14 mouse cellular contexts compared by ENCODE assay signal in genomic region chr1:178762125-178762741, GRCm38 (mm10).
"Had no signal": no experiment of that assay in that cellular context is flagged by ENCODE, and none has a peak within 500 bp of the region (broad histone marks: within the 10 kb centered on the region; RNA-seq: fewer than 3 reads in every experiment).

No protein-coding gene starts in this region.

- ATAC-seq: liver, embryonic 12.5 days had no signal

- H3K4me2 ChIP-seq: liver, embryonic 12.5 days; lung, embryonic 14.5 days; midbrain, embryonic 12.5 days; neural tube, embryonic 12.5 days; stomach, embryonic 15.5 days had no signal

- H3K27me3 ChIP-seq: liver, embryonic 12.5 days; midbrain, embryonic 12.5 days; neural tube, embryonic 12.5 days; stomach, embryonic 15.5 days had no signal

- H3K36me3 ChIP-seq: liver, embryonic 12.5 days; midbrain, embryonic 12.5 days; neural tube, embryonic 12.5 days; stomach, embryonic 15.5 days had no signal

- H3K27ac ChIP-seq: liver, embryonic 12.5 days; liver, embryonic 14.5 days; midbrain, embryonic 12.5 days; neural tube, embryonic 12.5 days; stomach, embryonic 15.5 days; stomach, postnatal 0 days had no signal

- DNase-seq: lung, adult 18-20 months; lung, embryonic 14.5 days; lung, postnatal 10 days; lung, postnatal 4 days; right cerebral cortex, postnatal 14 days; thymus, adult 2 months; thymus, postnatal 25 days; thymus, postnatal 4 days had no signal

- H3K4me3 ChIP-seq: liver, embryonic 12.5 days; midbrain, embryonic 12.5 days; neural tube, embryonic 12.5 days; stomach, embryonic 15.5 days had no signal

- H3K4me1 ChIP-seq: liver, embryonic 12.5 days; midbrain, embryonic 12.5 days; neural tube, embryonic 12.5 days; stomach, embryonic 15.5 days had no signal

- H3K9me3 ChIP-seq: liver, embryonic 12.5 days; midbrain, embryonic 12.5 days; neural tube, embryonic 12.5 days; stomach, embryonic 15.5 days had no signal

- H3K9ac ChIP-seq: liver, embryonic 12.5 days; liver, embryonic 14.5 days; lung, embryonic 14.5 days; midbrain, embryonic 12.5 days; neural tube, embryonic 12.5 days; stomach, embryonic 15.5 days had no signal
